Mouse (Mus musculus): ENCODE data around the gene Cdk15.

The Cdk15 gene

DNA sequence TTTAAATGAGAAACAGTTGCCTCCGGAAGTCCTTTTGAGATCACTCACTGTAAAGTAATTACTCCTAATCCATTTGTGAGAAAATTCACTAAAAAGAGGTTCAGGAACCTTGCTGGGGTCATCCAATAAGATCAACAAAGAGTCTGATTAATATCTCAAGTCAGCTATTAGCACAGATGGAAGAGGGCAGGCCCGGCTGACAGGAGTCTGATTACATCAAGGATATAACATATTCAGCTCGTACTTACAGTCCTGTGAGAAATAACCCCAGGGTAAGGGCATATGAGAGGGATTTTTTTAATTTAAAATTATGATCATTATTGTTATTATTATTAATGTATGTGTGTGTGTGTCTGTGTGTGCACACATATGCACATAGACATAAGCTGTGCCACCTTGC lies 15.5 kb downstream of the Cdk15 start:
- DNase-seq (ENCODE audit: low spot score in 2 of 2): no peak

DNA sequence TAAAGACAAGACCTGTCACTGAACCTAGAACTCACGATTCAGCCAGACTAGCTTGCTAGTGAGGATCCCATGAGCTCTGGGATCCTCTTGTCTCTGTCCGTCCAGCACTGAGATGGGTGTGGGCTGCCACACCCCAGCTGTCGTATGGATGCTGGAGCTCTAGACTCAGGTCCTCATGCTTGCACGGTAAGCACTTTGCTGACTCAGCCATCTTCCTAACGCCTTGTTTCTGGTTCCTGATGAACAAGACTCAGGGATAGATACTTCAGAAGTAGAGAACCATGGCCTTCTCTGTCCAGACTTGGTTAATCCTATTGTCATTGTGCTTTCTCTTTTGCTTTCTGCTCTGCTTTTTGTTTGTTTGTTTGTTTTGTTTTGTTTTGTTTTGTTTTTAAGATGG lies 29.2 kb downstream of the Cdk15 start:
- DNase-seq (ENCODE audit: low spot score in 2 of 2): no peak

DNA sequence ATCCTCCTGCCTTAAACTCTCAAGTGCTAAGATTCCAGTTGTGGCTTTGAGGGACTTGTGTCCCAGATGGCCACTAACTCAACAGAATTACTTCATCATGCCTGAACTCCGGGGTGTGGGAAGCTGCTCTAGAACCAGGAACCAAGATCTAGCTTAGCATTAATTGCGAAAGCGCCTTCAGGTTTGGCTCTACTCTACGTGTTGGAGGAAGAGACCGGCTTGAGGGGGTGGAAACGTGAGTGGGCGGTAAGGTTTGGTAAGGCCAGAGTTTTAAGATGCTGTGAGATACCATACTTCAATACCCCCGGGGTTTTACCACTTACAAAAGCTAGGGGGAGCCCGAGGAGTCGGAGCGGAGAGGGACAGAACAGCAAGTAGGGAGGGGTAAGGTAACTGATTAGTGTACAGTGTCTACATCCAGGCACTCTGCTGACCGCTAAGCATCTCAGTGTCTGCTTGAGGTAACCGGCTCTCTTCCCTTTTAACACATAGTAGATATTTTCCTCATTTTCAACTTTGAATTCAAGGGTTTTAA lies 29.7 kb downstream of the Cdk15 start:
- DNase-seq (ENCODE audit: low spot score in 2 of 2): no peak

DNA sequence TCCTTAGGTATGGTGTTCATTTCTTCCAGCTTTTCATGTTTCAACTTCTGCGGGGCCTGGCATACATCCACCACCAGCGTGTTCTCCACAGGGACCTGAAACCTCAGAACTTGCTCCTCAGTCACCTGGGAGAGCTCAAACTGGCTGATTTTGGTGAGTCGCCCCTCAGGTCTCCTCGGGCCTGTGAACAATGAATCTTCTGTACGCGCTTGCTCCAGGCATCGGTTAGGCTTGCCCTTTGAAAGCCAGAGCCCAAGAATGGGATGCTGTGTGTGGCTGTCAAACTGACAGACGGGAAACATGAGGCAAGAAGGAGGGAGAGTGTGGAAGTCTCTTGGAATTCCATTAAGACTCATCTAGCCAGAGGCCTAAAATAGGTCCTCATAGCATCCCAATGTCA lies 31.0 kb downstream of the Cdk15 start:
- no peak for DNase-seq (ENCODE audit: low spot score in 2 of 2)

DNA sequence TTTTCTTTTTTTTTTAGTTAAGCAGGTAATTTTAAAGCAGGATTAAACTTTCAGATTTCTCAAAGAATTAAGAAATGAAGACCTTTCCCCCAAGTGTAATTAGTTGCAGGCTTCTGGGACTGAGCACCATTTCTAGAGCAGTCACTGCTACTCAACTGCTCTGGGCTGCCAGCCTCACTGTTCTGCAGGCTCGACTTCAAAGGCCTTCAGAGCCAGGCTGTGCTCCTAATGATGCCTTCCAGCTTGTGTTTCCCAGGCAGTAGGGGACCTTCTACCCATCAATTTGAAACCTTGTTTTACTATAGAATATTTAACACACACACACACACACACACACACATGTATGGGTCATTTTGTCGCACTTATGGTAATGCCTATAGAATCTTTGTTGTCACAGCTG lies 34.9 kb downstream of the Cdk15 start:
- no peak for DNase-seq (ENCODE audit: low spot score in 2 of 2)

DNA sequence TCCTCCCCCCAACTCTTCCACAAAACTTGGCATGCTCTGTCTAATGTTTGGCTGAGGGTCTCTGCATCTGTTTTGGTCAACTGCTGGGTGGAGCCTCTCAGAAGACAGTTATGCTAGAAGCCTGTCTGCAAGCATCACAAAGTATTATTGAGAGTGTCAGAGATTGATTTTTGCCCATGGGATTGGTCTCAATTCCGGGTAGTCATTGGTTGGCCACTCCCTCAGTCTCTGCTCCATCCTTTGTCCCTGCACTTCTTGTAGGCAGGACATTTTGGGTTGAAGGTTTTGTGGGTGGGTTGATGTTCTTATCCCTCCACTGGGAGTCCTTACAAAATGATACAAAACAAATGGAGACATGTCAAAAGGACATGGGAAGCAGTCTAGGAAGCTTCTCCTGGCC lies 39.1 kb downstream of the Cdk15 start:
- DNase-seq (ENCODE audit: low spot score in 2 of 2): no peak

DNA sequence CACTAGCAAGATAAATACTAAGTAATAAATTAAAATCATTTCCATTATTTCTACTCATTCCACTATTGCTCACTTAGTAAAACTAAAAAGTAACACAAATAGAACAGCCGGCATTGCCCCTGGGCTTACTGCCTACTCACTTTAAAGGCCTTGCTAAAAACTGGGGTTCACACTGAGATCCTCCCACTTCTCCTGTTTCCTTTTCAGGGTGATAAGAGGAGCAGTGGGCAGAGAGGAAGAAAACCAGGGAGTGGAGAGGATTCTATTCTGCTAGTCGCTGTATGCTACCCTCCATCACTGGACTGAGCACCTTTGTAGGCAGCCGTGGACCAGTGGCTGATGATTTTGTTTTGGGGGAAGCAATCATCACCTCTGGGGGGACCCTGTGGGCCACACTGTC lies 40.5 kb downstream of the Cdk15 start:
- no peak for DNase-seq (ENCODE audit: low spot score in 2 of 2)

DNA sequence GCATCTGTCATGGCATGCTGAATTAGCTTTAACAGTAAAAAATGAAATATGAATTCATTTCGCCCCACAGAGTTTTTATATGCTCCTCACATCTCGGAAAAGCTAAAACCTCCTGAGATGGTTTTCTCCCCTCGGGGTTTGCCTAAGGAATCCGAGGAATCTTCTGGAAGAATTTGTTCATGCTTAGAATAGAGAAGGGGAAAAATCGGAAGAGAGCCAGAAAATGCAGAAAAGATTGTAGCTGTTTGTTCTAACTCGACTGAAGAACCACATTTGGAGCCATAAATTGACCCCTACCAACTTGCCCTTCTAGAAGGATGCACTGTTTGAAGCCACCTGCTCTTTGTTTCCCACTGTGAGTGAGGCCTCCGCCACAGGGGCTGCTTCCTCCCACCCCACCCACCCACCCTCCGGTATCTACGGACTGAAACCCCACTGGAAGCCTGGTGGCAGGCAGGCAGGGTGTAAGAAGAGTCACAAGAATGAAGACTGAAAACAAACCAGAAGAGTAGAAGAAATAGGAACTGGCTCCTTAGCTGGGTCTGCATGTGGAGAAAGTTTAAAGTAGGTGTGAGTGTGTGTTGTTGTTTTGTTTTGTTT lies 41.9 kb downstream of the Cdk15 start:
- DNase-seq (ENCODE audit: low spot score in 2 of 2): no peak

DNA sequence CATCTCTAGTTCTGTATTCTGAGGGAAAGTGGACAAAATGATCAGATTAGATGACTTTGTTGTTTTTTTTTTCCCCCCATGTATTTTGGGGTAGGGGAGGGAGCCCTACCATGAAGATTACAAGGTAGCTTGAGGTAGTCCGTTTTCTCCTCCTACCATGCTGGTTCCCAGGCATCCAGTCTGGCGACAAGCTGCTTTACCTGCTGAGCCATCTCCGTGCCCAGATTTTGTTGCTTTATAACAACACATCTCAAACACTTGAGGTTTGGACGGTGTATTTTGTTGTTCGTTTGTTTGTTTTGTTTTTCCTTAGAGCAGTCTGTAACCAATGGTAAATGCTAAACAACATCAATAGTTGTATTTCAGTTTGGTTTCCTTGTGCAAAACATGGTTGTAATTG lies 50.6 kb downstream of the Cdk15 start:
- no peak for DNase-seq (ENCODE audit: low spot score in 2 of 2)

DNA sequence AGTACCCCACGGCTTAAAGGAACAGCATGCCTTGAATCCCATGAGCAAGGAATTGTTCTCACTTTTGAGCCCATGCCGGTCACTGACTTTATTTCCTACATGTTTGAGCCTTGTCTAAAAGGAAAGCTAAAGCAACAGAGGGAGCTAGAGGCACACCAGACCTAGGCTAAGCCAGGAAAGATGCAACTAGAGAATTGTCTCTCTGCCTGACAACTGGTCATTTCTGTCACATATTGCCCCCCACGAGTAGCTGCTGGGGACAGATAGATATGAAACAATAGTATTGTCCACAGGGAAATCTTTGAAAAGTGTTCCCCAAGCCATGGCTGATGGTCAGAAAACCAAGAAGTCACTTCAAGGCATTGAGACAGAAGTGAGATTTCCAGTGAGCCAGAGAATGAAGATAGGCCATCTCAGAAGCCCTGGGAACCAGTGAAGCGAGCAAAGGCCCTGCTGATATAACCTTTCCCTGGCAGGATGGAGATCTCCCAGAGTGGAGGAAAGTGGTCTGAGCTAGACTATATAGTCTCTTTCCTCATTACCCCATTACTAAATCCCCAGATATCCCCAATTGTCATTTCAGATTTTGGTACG lies 54.7 kb downstream of the Cdk15 start:
- no peak for DNase-seq (ENCODE audit: low spot score in 2 of 2)

DNA sequence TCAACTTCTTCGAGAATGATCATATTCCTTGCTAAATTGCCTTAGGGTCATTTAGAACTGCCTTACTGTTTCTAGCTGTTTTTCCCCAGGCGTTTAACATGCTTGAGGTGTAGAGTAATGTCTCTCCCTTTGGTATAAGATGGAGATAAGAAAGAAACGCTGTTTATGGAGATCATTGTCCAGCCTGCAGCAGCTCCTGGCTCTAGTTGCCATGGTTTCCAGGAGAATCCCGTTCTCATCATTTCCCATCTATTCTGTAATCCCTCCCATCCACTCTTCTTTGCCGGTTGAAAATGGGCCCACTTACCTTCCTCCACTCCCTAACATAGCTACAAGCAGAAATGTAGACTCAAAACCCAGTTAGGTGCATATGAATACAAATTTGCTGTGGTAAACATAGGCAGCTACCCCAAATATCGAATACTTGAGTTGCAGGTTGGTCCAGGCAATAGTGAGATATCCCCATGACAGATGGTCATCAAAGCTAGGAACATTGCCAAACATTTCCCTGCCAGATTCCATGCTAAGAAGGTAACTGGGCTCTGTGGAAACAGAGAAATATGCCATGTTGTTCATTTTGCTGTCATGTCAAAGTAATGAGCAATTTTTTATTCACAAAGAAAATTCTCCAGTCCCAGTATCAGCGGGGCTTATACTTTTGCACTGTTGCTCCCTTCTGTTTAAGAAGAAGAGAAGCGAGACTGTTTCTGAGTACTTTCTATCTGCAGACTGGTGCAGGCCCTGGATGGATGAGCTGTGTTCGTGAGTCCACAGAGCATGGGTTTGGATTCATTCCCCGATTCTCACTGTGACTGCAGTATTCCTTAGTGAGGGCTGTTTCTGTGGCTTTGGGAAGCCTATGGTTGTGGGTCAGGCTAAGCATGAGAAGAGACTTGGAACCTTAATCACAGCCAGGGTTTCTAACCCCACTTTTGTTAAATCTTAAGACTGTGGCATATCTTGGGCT lies 55.8 kb downstream of the Cdk15 start:
- DNase-seq (ENCODE audit: low spot score in 2 of 2): no peak

DNA sequence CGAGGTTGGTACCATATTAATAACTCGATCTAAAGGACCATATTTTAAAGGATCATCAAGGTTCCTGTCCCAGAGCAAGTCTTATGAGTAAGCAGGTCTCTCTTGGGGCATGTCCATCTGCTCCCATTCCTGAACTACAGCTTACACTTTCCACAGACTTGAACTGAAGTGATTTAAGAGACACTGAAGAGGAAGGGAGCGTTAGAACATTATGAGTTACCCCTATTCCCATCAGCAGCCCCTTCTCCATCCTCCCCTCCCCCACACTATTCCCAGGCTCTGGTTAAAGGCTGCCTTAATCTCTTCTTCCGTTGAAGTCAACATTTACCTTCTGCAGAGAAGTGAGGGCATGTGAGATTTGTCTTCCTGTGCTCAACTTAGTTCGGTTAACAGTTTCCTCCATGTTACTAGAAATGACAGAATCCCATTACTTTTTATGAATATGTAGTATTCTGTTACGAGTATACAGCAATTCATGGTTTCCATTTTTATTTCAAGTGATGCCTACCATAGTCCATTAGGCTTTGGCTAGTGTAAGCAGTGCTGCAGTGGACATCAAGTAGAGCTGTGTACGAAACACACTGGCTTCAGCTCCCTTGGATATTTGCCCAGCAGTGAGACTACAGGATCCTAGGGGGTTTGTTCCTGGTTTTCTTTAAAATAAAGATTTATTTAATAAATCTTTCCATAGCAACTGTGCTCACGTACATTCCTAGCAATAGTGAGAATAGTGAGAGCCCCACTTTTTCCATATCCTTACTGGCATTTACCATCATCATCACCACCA lies 56.6 kb downstream of the Cdk15 start:
- DNase-seq (ENCODE audit: low spot score in 2 of 2): no peak

DNA sequence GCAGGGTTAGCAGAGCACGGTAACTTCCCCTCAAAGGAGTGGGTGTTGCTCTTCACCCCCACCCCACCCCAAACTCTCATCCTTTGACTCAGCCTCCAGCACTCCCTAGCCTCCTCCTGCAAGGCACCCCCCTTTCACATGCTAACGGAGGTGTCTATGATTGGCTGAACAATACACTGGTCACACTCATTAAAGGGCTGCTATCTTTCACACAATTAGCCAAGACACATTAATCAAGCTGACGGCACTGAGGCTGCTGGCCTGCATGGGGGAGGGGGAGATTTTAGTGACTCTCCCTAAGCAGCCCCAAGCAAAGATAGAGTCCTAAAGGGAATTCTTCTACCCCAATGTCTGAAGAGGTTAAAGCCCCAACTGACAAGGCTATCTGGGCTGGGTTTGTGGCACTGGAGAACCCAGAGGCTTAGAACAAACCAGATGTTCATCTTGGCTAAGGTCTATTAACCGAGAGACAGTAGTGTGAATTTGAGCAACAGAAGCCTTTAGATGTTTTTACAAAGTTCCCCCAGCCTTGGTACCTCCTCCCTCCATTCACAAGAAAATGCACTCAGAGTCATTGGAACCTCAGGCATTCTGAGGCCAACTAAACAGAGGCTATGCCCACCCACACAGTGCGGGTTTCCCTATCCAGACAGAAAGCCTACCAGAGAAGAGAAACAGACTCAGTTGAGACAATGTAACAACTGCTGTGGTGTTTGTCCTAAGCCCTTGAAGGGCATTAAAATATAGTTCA lies 58.5 kb downstream of the Cdk15 start:
- no peak for DNase-seq (ENCODE audit: low spot score in 2 of 2)

DNA sequence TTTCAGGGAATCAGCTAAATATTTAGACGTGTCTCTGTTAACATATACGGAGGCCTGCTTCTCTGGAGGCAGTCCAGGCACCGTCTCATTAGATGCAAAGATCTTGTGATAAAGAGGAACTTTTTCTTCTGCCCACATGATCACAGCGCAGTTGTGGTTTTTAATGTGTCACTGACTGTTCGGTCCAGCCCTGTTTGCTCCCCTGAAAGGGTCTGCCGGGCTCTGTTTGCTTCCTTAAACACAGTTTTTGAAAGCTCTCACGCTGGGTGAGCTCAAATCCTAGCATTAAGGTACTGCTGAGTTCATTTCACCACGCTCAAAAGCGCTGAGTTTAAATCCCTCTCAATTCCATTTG lies 59.3 kb downstream of the Cdk15 start:
- no peak for DNase-seq (ENCODE audit: low spot score in 2 of 2)

DNA sequence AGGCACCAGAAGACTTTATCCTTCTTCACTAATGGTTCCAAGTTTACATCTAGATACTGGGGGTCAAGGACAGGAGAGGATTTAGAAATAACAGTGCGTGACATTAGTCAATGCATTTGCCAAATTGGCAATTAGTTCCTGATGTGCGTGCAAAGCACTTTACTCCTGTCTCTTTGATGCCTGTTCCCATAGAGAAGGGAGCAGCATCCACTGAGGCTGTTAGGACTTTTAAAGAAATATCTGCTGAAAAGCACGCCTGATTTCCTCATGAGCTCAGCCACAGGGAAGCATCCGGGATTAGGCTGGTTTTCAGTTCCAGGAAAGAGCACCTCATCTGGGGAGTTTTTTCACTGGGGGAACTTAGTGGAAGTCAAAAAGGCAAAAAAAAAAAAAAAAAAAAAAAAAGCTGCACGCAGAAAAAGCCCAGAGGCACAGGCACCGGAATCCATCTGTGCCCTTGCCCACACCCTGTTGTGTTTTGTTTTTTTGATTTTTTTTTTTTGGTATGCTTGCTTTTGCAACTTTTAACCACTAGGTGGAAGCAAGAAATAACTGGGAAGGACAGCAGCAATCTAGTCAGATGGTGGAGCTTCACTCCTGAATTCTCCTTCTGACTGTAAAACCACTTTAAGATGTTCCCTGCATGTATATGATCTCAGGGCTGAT lies 59.8 kb downstream of the Cdk15 start:
- no peak for DNase-seq (ENCODE audit: low spot score in 2 of 2)

DNA sequence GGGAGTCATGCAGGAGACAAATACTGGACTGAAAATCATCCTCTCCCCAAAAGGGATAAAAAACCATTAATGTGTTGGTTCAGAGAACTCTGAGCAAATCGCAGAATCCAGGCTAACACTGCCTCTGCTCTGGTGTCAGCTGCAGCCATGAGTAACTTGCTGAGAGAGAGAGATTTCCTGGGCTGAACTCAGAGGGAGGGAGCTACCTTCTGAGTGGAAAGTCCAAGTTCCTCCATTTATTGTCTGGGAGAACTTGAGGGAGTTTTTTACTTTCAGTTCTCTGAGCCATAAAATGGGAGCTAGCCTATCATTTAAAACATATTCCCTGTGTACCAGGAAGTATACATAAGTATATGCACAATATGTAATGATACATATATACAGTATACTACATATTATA lies 60.7 kb downstream of the Cdk15 start:
- no peak for DNase-seq (ENCODE audit: low spot score in 2 of 2)

DNA sequence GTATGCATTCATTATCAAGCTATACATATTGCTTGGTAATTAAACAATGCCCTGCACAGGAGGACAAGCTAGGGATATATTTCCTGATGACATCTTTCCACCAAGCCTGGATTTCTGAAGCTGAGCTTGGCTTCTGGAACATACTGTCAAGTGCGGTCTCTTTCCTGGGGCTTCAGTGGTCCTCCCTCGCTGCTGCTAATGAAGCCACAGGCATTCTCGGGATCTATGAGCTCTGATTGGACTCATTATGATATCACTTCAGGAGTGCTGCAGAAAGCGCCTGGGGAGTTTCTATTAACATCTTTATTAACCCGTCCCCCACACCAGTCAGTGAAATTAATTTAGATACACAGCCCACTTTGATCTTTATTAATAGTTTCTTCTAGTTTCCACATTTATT lies 62.2 kb downstream of the Cdk15 start:
- DNase-seq (ENCODE audit: low spot score in 2 of 2): no peak

DNA sequence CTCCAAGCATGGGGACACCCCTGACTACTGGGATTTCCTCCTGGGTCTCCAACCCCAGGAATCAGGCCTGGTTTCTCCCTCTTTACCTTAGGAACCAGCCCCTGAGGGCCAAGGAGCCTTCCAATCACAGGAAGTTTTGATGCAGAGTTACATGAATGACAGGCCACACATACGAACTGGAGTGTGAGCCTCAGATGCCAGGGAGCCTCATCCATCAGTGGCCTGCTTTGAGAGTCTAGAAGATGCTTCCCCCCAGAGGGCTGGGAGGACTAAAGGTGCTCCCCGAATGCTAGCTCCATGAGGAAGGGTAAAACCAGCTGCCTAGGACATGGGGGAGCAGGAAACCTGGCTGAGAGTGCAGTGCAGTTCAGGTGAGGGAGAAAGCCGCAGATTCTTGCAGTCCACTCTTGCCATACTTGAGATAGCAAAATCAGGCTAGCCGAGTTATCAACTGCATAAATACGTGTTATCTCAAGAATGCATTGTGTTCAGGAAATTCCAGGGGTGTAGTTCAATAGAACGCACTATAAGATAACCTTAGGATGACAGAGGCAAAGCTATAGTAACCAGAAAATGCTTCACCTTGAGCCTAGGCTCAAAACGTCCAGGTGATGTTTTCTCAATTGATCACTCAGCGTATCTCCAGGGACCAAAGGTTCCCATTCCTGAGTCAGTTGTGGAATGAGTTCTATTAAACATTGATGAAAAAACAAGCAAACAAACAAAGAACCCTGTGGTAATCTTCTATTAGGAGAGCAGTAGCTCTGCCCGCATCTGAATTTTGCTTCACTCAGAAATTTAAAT lies 64.6 kb downstream of the Cdk15 start:
- no peak for DNase-seq (ENCODE audit: low spot score in 2 of 2)

DNA sequence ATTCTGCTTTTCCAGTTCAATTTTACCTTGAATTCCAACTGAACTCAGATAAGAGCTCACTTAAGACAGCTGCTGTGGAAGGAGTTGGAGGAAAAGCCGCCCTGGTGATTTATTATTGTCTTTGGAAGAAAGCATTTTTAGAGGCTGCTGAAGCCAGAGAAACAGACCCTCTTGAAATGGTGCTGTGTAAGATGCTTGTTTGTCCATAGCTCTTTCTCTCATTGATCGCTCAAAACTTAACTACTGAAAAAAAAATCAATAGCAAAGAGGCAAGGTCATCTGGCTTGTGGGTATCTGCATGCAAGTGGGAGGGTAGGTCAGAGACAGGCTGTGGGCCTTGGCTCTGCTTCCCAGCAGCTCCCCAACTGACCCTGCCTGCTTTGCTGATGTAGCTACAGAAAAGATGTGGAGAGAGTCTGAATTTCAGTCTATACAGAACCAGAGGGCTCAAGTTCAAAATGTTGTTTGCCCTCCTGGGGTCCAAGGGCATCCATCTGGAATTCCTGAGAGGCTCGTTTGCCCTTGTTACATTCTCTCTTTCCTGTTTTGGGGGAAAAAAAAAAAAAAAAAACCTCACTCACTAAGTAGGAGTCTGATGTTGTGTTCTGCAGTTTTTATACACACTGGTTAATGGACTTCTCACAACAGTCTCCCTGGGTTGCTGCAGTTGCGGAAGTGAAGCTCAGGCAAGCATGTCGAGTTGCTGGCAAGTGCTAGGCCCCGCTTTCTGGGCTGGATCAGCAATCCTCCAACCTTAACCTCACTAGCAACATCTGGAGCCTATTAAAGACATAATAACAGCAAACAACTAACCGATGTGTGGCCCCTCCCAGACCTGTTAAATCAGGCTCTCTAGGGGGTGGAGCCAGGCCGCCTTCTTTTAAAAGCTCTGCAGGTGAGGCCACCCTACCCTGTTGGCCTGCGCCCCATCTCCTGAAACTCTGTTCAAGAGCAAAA lies 65.5 kb downstream of the Cdk15 start:
- no peak for DNase-seq (ENCODE audit: low spot score in 2 of 2)

Measured in frontal cortex, postnatal 36 days (tissue).